Mouse (Mus musculus) forebrain, embryonic 11.5 days (tissue): ENCODE measurements around the gene Catsperb. TPM values are rescaled to one million over a fixed set of nuclear protein-coding genes. Genes with fewer than 3 reads are reported as not detected.

Experiments used
- ATAC-seq: fragments of 200-750 bp; cut with Nextera tagmentation; replicated peaks from 2 replicates; pipeline ENCODE4 v1.8.0; 2017; ENCODE audit warnings: moderate TSS enrichment; ENCODE audit not compliant: low FRiP score
- DNase-seq: peaks from one replicate; pipeline ENCODE4 v3.0.0-alpha.2; 2017; ENCODE audit warnings: low spot score
- H3K27ac ChIP-seq: fragments of 300-500 bp; sonication (generic); 2 replicates; pipeline ENCODE4 v1.5.1; 2014; ENCODE audit warnings: low read depth, low read length
- H3K27me3 ChIP-seq: fragments of 300-500 bp; sonication (generic); 2 replicates; pipeline ENCODE4 v1.6.1; 2014; ENCODE audit warnings: mild to moderate bottlenecking, low read length, mixed read lengths; ENCODE audit not compliant: control insufficient read depth, insufficient read depth
- H3K36me3 ChIP-seq: fragments of 300-500 bp; sonication (generic); 2 replicates; pipeline ENCODE4 v1.6.1; 2014; ENCODE audit warnings: mild to moderate bottlenecking, low read length, moderate library complexity, mixed read lengths; ENCODE audit not compliant: control insufficient read depth, insufficient read depth
- H3K4me1 ChIP-seq: fragments of 300-500 bp; sonication (generic); replicated peaks from 2 replicates; pipeline ENCODE4 v1.6.1; 2014; ENCODE audit warnings: low read length, mixed read lengths; ENCODE audit not compliant: control insufficient read depth, insufficient read depth
- H3K4me2 ChIP-seq: fragments of 300-500 bp; sonication (generic); 2 replicates; pipeline ENCODE4 v1.6.1; 2014; ENCODE audit warnings: low read depth, mild to moderate bottlenecking, low read length, moderate library complexity, mixed read lengths; ENCODE audit not compliant: severe bottlenecking
- H3K4me3 ChIP-seq: fragments of 300-500 bp; sonication (generic); 2 replicates; pipeline ENCODE4 v1.5.1; 2014; ENCODE audit warnings: low read depth, low read length
- H3K9ac ChIP-seq: fragments of 300-500 bp; sonication (generic); 2 replicates; pipeline ENCODE4 v1.6.1; 2014; ENCODE audit warnings: low read length
- H3K9me3 ChIP-seq: fragments of 300-500 bp; sonication (generic); 2 replicates; pipeline ENCODE4 v1.6.1; 2016; ENCODE audit warnings: low read length, mixed read lengths; ENCODE audit not compliant: control insufficient read depth
- WGBS: fragments of 180-500 bp; shearing (Covaris S2); extraction: QIAGEN DNeasy Blood & Tissue Kit; methylation state at CpG from one replicate; pipeline ENCODE4 v1.1.7; 2014; 5-methylcytosine and 5-hydroxymethylcytosine counted together
- microRNA-seq: library from miRNA; unstranded; fragments of <30 nt; microRNA quantifications from one replicate; pipeline ENCODE4, GENCODE M21; 2016; ENCODE audit not compliant: insufficient number of aligned reads
- polyA plus RNA-seq: library from polyadenylated mRNA; unstranded; fragments of >200 nt; fragmentation: Nextera tagmentation; extraction: Ambion mirVana; gene quantifications from 2 replicates; pipeline ENCODE4 v1.2.1, GENCODE M21; 2014

Catsperb gene
- polyA plus RNA-seq, 1 experiment from 2014 or later, result not detected

- WGBS, result 96% methylated on average over 2 of the region's 2 CpGs
- Histone ChIP-seq H3K4me3 (no peak overlapping the region), H3K4me1 (no peaks in the 10 kb centered on the region), H3K9me3 (no peaks in the 10 kb centered on the region), H3K27me3 (no peaks in the 10 kb centered on the region), H3K36me3 (no peaks in the 10 kb centered on the region), H3K4me2 (no peak overlapping the region), H3K9ac (no peak overlapping the region), H3K27ac (no peak overlapping the region)
- DNase-seq (no peak), ATAC-seq (no peak)
Measured at GRCm38 (mm10) chr12:101667502-101667901, 263.0 kb downstream of the Catsperb start.

Small RNAs within 50 kb of the gene (microRNA-seq; reads per million reads assigned to microRNA genes)
- gene Gm24542, result not detected
